Mouse (Mus musculus) MEL (cell line): ENCODE results near the gene Nuak2. TPM values are rescaled to one million over a fixed set of nuclear protein-coding genes. Genes with fewer than 3 reads are reported as not detected.

ENCODE experiments used
- DNase-seq: peaks from one replicate; pipeline ENCODE4 v3.0.0; 2011; ENCODE audit warnings: low read depth, low spot score
- H3K27ac ChIP-seq: 2 replicates; pipeline ENCODE4 v1.5.1; 2012; ENCODE audit warnings: low read depth, mild to moderate bottlenecking, control low read depth, low read length, moderate library complexity; ENCODE audit not compliant: control insufficient read depth
- H3K27me3 ChIP-seq, 2 experiments: fragments of 150-350 bp in 1 of 2; sonication (generic) in 1 of 2; 2 replicates each; pipeline ENCODE4 v1.6.1; 2012; ENCODE audit warnings: low read length in 2 of 2, mild to moderate bottlenecking in 2 of 2, improper control_type of control experiment in 1 of 2, moderate library complexity in 1 of 2; ENCODE audit not compliant: insufficient read depth in 2 of 2, control insufficient read depth in 1 of 2
- H3K36me3 ChIP-seq, 2 experiments: 2 replicates each; pipeline ENCODE4 v1.6.1; 2012 to 2014; ENCODE audit warnings: low read length in 2 of 2, improper control_type of control experiment in 1 of 2, inconsistent platforms in 1 of 2, mild to moderate bottlenecking in 1 of 2; ENCODE audit not compliant: insufficient read depth in 2 of 2, control insufficient read depth in 1 of 2
- H3K4me1 ChIP-seq, 2 experiments: fragments of 150-350 bp in 1 of 2; sonication (generic) in 1 of 2; 2 replicates each; pipeline ENCODE4 v1.6.1; 2012; ENCODE audit warnings: low read length in 2 of 2, improper control_type of control experiment in 1 of 2, mild to moderate bottlenecking in 1 of 2; ENCODE audit not compliant: insufficient read depth in 2 of 2, control insufficient read depth in 1 of 2
- H3K4me3 ChIP-seq, 2 experiments: fragments of 150-350 bp in 1 of 2; sonication (generic) in 1 of 2; 2 replicates each; pipeline ENCODE4 v1.5.1; 2012; ENCODE audit warnings: low read depth in 2 of 2, low read length in 2 of 2, mild to moderate bottlenecking in 2 of 2, moderate library complexity in 2 of 2, control low read depth in 1 of 2, improper control_type of control experiment in 1 of 2; ENCODE audit not compliant: control insufficient read depth in 1 of 2, insufficient read depth in 1 of 2
- H3K79me2 ChIP-seq: 2 replicates; pipeline ENCODE4 v1.6.1; 2012; ENCODE audit warnings: mild to moderate bottlenecking, low read length, moderate library complexity; ENCODE audit not compliant: control insufficient read depth, poor library complexity, insufficient read depth
- H3K9ac ChIP-seq: 2 replicates; pipeline ENCODE4 v1.6.1; 2012; ENCODE audit warnings: low read depth, mild to moderate bottlenecking, control low read depth, low read length, moderate library complexity; ENCODE audit not compliant: control insufficient read depth, poor library complexity, severe bottlenecking
- H3K9me3 ChIP-seq: fragments of 150-350 bp; sonication (generic); replicated peaks from 2 replicates; pipeline ENCODE4 v1.6.1; 2012; ENCODE audit warnings: mild to moderate bottlenecking, low read length, improper control_type of control experiment, moderate library complexity; ENCODE audit not compliant: insufficient read depth
- BHLHE40 ChIP-seq: IDR thresholded peaks from 2 replicates; pipeline ENCODE4 v1.6.1; 2012; ENCODE audit warnings: low read depth, mild to moderate bottlenecking, inconsistent platforms, low read length, improper control_type of control experiment, borderline replicate concordance
- CHD1 ChIP-seq: IDR thresholded peaks from 2 replicates; pipeline ENCODE4 v1.6.1; 2012; ENCODE audit warnings: low read depth, mild to moderate bottlenecking, inconsistent platforms, low read length, improper control_type of control experiment
- E2F4 ChIP-seq: IDR thresholded peaks from 2 replicates; pipeline ENCODE4 v1.6.1; 2011; ENCODE audit warnings: low read depth, low read length, improper control_type of control experiment, borderline replicate concordance
- GATA1 ChIP-seq: IDR thresholded peaks from 2 replicates; pipeline ENCODE4 v1.6.1; 2011; ENCODE audit warnings: low read depth, low read length, improper control_type of control experiment
- HCFC1 ChIP-seq: IDR thresholded peaks from 2 replicates; pipeline ENCODE4 v1.6.1; 2012; ENCODE audit warnings: low read depth, mild to moderate bottlenecking, inconsistent platforms, low read length, improper control_type of control experiment, moderate library complexity
- JUND ChIP-seq: IDR thresholded peaks from 2 replicates; pipeline ENCODE4 v1.6.1; 2011; ENCODE audit warnings: low read depth, mild to moderate bottlenecking, improper control_type of control experiment, low read length
- MAX ChIP-seq: IDR thresholded peaks from 2 replicates; pipeline ENCODE4 v1.6.1; 2011; ENCODE audit warnings: low read length, improper control_type of control experiment
- MAZ ChIP-seq: IDR thresholded peaks from 2 replicates; pipeline ENCODE4 v1.6.1; 2012; ENCODE audit warnings: low read depth, mild to moderate bottlenecking, inconsistent platforms, low read length, improper control_type of control experiment
- MEF2A ChIP-seq: IDR thresholded peaks from 2 replicates; pipeline ENCODE4 v1.6.1; 2014; ENCODE audit warnings: low read depth, mild to moderate bottlenecking, inconsistent platforms, low read length, improper control_type of control experiment; ENCODE audit not compliant: poor library complexity, insufficient replicate concordance, severe bottlenecking; ENCODE audit errors: extremely low read depth
- MXI1 ChIP-seq: IDR thresholded peaks from 2 replicates; pipeline ENCODE4 v1.6.1; 2011; ENCODE audit warnings: mild to moderate bottlenecking, low read depth, low read length, improper control_type of control experiment
- NELFE ChIP-seq: IDR thresholded peaks from 2 replicates; pipeline ENCODE4 v1.6.1; 2011; ENCODE audit warnings: low read depth, low read length, improper control_type of control experiment
- POLR2AphosphoS2 ChIP-seq: IDR thresholded peaks from 2 replicates; pipeline ENCODE4 v1.6.1; 2011; ENCODE audit warnings: low read length, improper control_type of control experiment
- POLR2AphosphoS5 ChIP-seq: IDR thresholded peaks from 2 replicates; pipeline ENCODE4 v1.6.1; 2012; ENCODE audit warnings: low read depth, borderline replicate concordance, mild to moderate bottlenecking, inconsistent platforms, low read length, moderate library complexity, mixed read lengths
- RCOR1 ChIP-seq: IDR thresholded peaks from 2 replicates; pipeline ENCODE4 v1.6.1; 2012; ENCODE audit warnings: low read depth, mild to moderate bottlenecking, inconsistent platforms, low read length, improper control_type of control experiment
- SIN3A ChIP-seq: IDR thresholded peaks from 2 replicates; pipeline ENCODE4 v1.6.1; 2012; ENCODE audit warnings: low read length, improper control_type of control experiment, inconsistent platforms
- SMC3 ChIP-seq: IDR thresholded peaks from 2 replicates; pipeline ENCODE4 v1.6.1; 2011; ENCODE audit warnings: low read depth, low read length, improper control_type of control experiment
- TAL1 ChIP-seq: IDR thresholded peaks from 2 replicates; pipeline ENCODE4 v1.6.1; 2012; ENCODE audit warnings: mild to moderate bottlenecking, inconsistent platforms, low read length, moderate library complexity, mixed read lengths
- TBP ChIP-seq: IDR thresholded peaks from 2 replicates; pipeline ENCODE4 v1.8.0; 2011; ENCODE audit warnings: low read depth, low read length, improper control_type of control experiment
- TCF12 ChIP-seq: IDR thresholded peaks from 2 replicates; pipeline ENCODE4 v1.6.1; 2014; ENCODE audit warnings: low read depth, mild to moderate bottlenecking, inconsistent platforms, low read length, improper control_type of control experiment, moderate library complexity
- UBTF ChIP-seq: IDR thresholded peaks from 2 replicates; pipeline ENCODE4 v1.6.1; 2012; ENCODE audit warnings: low read depth, mild to moderate bottlenecking, inconsistent platforms, low read length, improper control_type of control experiment, moderate library complexity, borderline replicate concordance; ENCODE audit not compliant: insufficient read depth
- USF1 ChIP-seq: IDR thresholded peaks from 2 replicates; pipeline ENCODE4 v1.6.1; 2014; ENCODE audit warnings: low read depth, mild to moderate bottlenecking, inconsistent platforms, low read length, improper control_type of control experiment, moderate library complexity
- USF2 ChIP-seq, 2 experiments: IDR thresholded peaks; 2 replicates each; pipeline ENCODE4 v1.6.1; 2011 to 2012; ENCODE audit warnings: improper control_type of control experiment in 2 of 2, low read length in 2 of 2, borderline replicate concordance in 1 of 2, inconsistent platforms in 1 of 2, low read depth in 1 of 2, mild to moderate bottlenecking in 1 of 2; ENCODE audit not compliant: insufficient read depth in 1 of 2
- ZKSCAN1 ChIP-seq: IDR thresholded peaks from 2 replicates; pipeline ENCODE4 v1.6.1; 2012; ENCODE audit warnings: low read depth, mild to moderate bottlenecking, inconsistent platforms, low read length, improper control_type of control experiment, moderate library complexity
- ZNF384 ChIP-seq: IDR thresholded peaks from 2 replicates; pipeline ENCODE4 v1.6.1; 2012; ENCODE audit warnings: low read depth, mild to moderate bottlenecking, inconsistent platforms, low read length, improper control_type of control experiment
- polyA plus RNA-seq, 2 experiments: library from polyadenylated mRNA; stranded (reverse) in 1 of 2; unstranded in 1 of 2; fragments of >175 nt in 1 of 2; fragments of >200 nt in 1 of 2; gene quantifications; 2 replicates each; pipeline versions ENCODE4 v1.2.1 to v1.2.4; 2012; ENCODE audit warnings: low replicate concordance in 2 of 2, low read depth in 1 of 2; ENCODE audit not compliant: insufficient read length in 2 of 2, insufficient read depth in 1 of 2, missing spikeins in 1 of 2
- total RNA-seq: library from RNA; depleted of rRNA; stranded (reverse); fragments of 300-350 nt; gene quantifications from 2 replicates; pipeline ENCODE4 v1.2.3, GENCODE M21; 2012

Gene Nuak2
- total and polyA plus RNA-seq, 3 experiments: 3.0 to 3.2 TPM; not detected in 1

- H3K79me2 ChIP-seq: no peaks in the 10 kb centered on the region
- H3K9me3 ChIP-seq: no peaks in the 10 kb centered on the region
- TF ChIP-seq MEF2A (no peak), ZNF384 (no peak), UBTF (no peak), SIN3A (no peak), HCFC1 (no peak), MAX (no peak)
- no peak overlapping the region for H3K4me3 ChIP-seq
- H3K27me3 ChIP-seq: no peaks in the 10 kb centered on the region
- H3K27ac ChIP-seq: no peak overlapping the region
- peaks cover 9 to 20% of the 10 kb centered on the region in 2 experiments for H3K4me1 ChIP-seq
- no peak for DNase-seq
- H3K36me3 ChIP-seq: peaks cover 0 to 12% of the 10 kb centered on the region in 2 experiments; a peak in 2 of 4 replicates
- H3K9ac ChIP-seq: no peak overlapping the region
Observed at GRCm38 (mm10) chr1:132364388-132364787, 48.5 kb downstream of the Nuak2 start.

GRCm38 (mm10) chr1:132364896-132365557, 49.1 kb downstream of the Nuak2 start:
- no peak for TF ChIP-seq POLR2AphosphoS2
- TF ChIP-seq TAL1: no peak
- TF ChIP-seq E2F4: no peak
- TF ChIP-seq MAZ: no peak
- TF ChIP-seq ZKSCAN1: no peak
- no peak for TF ChIP-seq NELFE
- TF ChIP-seq CHD1: no peak
- no peak for TF ChIP-seq JUND
- TF ChIP-seq USF1: no peak
- TF ChIP-seq TCF12: no peak
- no peak for TF ChIP-seq BHLHE40
- TF ChIP-seq SMC3: no peak
- TF ChIP-seq TBP: no peak
- no peak for TF ChIP-seq USF2 (IDR thresholded peaks at IDR 0.05; ENCODE audit: borderline replicate concordance in 1 of 2, insufficient read depth in 1 of 2, low read depth in 1 of 2, low read length in 2 of 2)
- no peak for TF ChIP-seq MEF2A
- TF ChIP-seq UBTF: no peak
- TF ChIP-seq MXI1: no peak
- no peak for TF ChIP-seq GATA1
- no peak for TF ChIP-seq POLR2AphosphoS5
- no peak for TF ChIP-seq RCOR1
- Histone ChIP-seq H3K79me2 (no peaks in the 10 kb centered on the region), H3K4me1 (peaks cover 9 to 20% of the 10 kb centered on the region in 2 experiments), H3K36me3 (peaks cover 0 to 12% of the 10 kb centered on the region in 2 experiments; a peak in 2 of 4 replicates), H3K9ac (no peak overlapping the region), H3K4me3 (no peak overlapping the region), H3K27ac (no peak overlapping the region), H3K27me3 (no peaks in the 10 kb centered on the region), H3K9me3 (no peaks in the 10 kb centered on the region)
- DNase-seq: no peak
